Mouse (Mus musculus): ENCODE data around the gene Rap1gap2.

The Rap1gap2 gene

GRCm38 (mm10) chr11:74501061-74501460 is 109.7 kb downstream of the Rap1gap2 start:
- no peak for DNase-seq

GRCm38 (mm10) chr11:74499521-74500099 is 111.1 kb downstream of the Rap1gap2 start:
- peak; percentile 32 for DNase-seq

GRCm38 (mm10) chr11:74499058-74499457 is 111.7 kb downstream of the Rap1gap2 start:
- no peak for DNase-seq

GRCm38 (mm10) chr11:74496581-74496980 is 114.1 kb downstream of the Rap1gap2 start:
- no peak for DNase-seq

- no peak for DNase-seq
These were observed 116.8 kb downstream of the Rap1gap2 start for GRCm38 (mm10) chr11:74493936-74494335.

GRCm38 (mm10) chr11:74493172-74493862 is 117.4 kb downstream of the Rap1gap2 start:
- no peak for DNase-seq

GRCm38 (mm10) chr11:74491130-74491529 is 119.6 kb downstream of the Rap1gap2 start:
- DNase-seq = no peak

GRCm38 (mm10) chr11:74489239-74489638 is 121.5 kb downstream of the Rap1gap2 start:
- no peak for DNase-seq

- DNase-seq = no peak
These were observed 122.8 kb downstream of the Rap1gap2 start for GRCm38 (mm10) chr11:74487952-74488351.

GRCm38 (mm10) chr11:74485435-74486217 is 125.1 kb downstream of the Rap1gap2 start:
- no peak for DNase-seq

- no peak for DNase-seq
These were observed 126.8 kb downstream of the Rap1gap2 start for GRCm38 (mm10) chr11:74483871-74484270.

GRCm38 (mm10) chr11:74483153-74483817 is 127.4 kb downstream of the Rap1gap2 start:
- no peak for DNase-seq

- peak; percentile 18 for DNase-seq
These were observed 128.9 kb downstream of the Rap1gap2 start for GRCm38 (mm10) chr11:74481797-74482196.

- DNase-seq = peak; percentile 60
These were observed 130.9 kb downstream of the Rap1gap2 start for GRCm38 (mm10) chr11:74479715-74480289.

- no peak for DNase-seq
These were observed 131.8 kb downstream of the Rap1gap2 start for GRCm38 (mm10) chr11:74478877-74479276.

GRCm38 (mm10) chr11:74472671-74473070 is 138.0 kb downstream of the Rap1gap2 start:
- DNase-seq = no peak

GRCm38 (mm10) chr11:74468195-74468594 is 142.5 kb downstream of the Rap1gap2 start:
- peak; percentile 80 for DNase-seq

- DNase-seq = no peak
These were observed 145.0 kb downstream of the Rap1gap2 start for GRCm38 (mm10) chr11:74465712-74466111.

GRCm38 (mm10) chr11:74464181-74464977 is 146.3 kb downstream of the Rap1gap2 start:
- DNase-seq = no peak

- DNase-seq = no peak
These were observed 148.1 kb downstream of the Rap1gap2 start for GRCm38 (mm10) chr11:74462651-74463050.

GRCm38 (mm10) chr11:74459651-74460050 is 151.1 kb downstream of the Rap1gap2 start:
- DNase-seq = no peak

- no peak for DNase-seq
These were observed 152.3 kb downstream of the Rap1gap2 start for GRCm38 (mm10) chr11:74458400-74458799.

Measured in retina, postnatal 1 day (tissue).